Mouse (Mus musculus) liver, postnatal 0 days (tissue): Measurements from ENCODE around the gene Hcls1. TPM values are rescaled to one million over a fixed set of nuclear protein-coding genes. Genes with fewer than 3 reads are reported as not detected.

ENCODE experiments used
- ATAC-seq: fragments of 200-750 bp; cut with Nextera tagmentation; 2 replicates; pipeline ENCODE4 v1.8.0; 2017; ENCODE audit warnings: mild to moderate bottlenecking, moderate library complexity
- DNase-seq: peaks from one replicate; pipeline ENCODE4 v3.0.0-alpha.2; 2016
- H3K27ac ChIP-seq: fragments of 300-500 bp; sonication (generic); 2 replicates; pipeline ENCODE4 v1.5.1; 2014; ENCODE audit warnings: antibody characterized with exemption, moderate library complexity, mild to moderate bottlenecking, low read depth
- H3K27me3 ChIP-seq: fragments of 300-500 bp; sonication (generic); 2 replicates; pipeline ENCODE4 v1.6.1; 2014; ENCODE audit warnings: low read length, control low read depth, mixed read lengths; ENCODE audit not compliant: insufficient read depth
- H3K36me3 ChIP-seq: fragments of 300-500 bp; sonication (generic); replicated peaks from 2 replicates; pipeline ENCODE4 v1.6.1; 2014; ENCODE audit warnings: mild to moderate bottlenecking, control low read depth, low read length, moderate library complexity, mixed read lengths; ENCODE audit not compliant: insufficient read depth
- H3K4me1 ChIP-seq: fragments of 300-500 bp; sonication (generic); 2 replicates; pipeline ENCODE4 v1.6.1; 2014; ENCODE audit warnings: antibody characterized with exemption, mild to moderate bottlenecking, control low read depth; ENCODE audit not compliant: insufficient read depth
- H3K4me2 ChIP-seq: fragments of 300-500 bp; sonication (generic); 2 replicates; pipeline ENCODE4 v1.6.1; 2014; ENCODE audit warnings: low read depth, mild to moderate bottlenecking, low read length, moderate library complexity, mixed read lengths
- H3K4me3 ChIP-seq: fragments of 300-500 bp; sonication (generic); 2 replicates; pipeline ENCODE4 v1.5.1; 2014; ENCODE audit warnings: low read depth, low read length
- H3K9ac ChIP-seq: fragments of 300-500 bp; sonication (generic); replicated peaks from 2 replicates; pipeline ENCODE4 v1.6.1; 2014; ENCODE audit warnings: mild to moderate bottlenecking, moderate library complexity
- H3K9me3 ChIP-seq: fragments of 300-500 bp; sonication (generic); 2 replicates; pipeline ENCODE4 v1.6.1; 2016; ENCODE audit warnings: mild to moderate bottlenecking, control low read depth, low read length, mixed read lengths
- CTCF ChIP-seq: sonication (generic); IDR thresholded peaks from 2 replicates; pipeline ENCODE4 v1.5.1; 2016; ENCODE audit warnings: antibody characterized with exemption, low read depth
- EP300 ChIP-seq: IDR thresholded peaks from 2 replicates; pipeline ENCODE4 v1.6.1; 2016; ENCODE audit warnings: antibody characterized with exemption, low read depth, mild to moderate bottlenecking
- WGBS: fragments of 180-500 bp; shearing (Covaris S2); extraction: QIAGEN DNeasy Blood & Tissue Kit; methylation state at CpG from one replicate; pipeline ENCODE4 v1.1.7; 2014; ENCODE audit not compliant: insufficient replicate concordance; 5-methylcytosine and 5-hydroxymethylcytosine counted together
- polyA plus RNA-seq: library from polyadenylated mRNA; unstranded; fragments of >200 nt; fragmentation: Nextera tagmentation; extraction: Ambion mirVana; gene quantifications from 2 replicates; pipeline ENCODE4 v1.2.1, GENCODE M21; 2015

The Hcls1 gene
- polyA plus RNA-seq, 1 experiment from 2014 or later = 17.7 TPM

- 83% methylated on average over 6 of the region's 6 CpGs for WGBS
- Histone ChIP-seq H3K27me3 (no peaks in the 10 kb centered on the region), H3K36me3 (peaks cover 51% of the 10 kb centered on the region), H3K4me2 (no peak overlapping the region), H3K27ac (no peak overlapping the region), H3K9ac (no peak overlapping the region), H3K4me3 (no peak overlapping the region), H3K4me1 (0 out of 2 replicates have a peak, but pooled peaks cover 4% of the 10 kb centered on the region), H3K9me3 (no peaks in the 10 kb centered on the region)
- ATAC-seq = no peak
- TF ChIP-seq EP300 (no peak), CTCF (no peak)
- DNase-seq = no peak
These were observed 38.1 kb upstream of the Hcls1 start for GRCm38 (mm10) chr16:36896712-36897111.

DNA sequence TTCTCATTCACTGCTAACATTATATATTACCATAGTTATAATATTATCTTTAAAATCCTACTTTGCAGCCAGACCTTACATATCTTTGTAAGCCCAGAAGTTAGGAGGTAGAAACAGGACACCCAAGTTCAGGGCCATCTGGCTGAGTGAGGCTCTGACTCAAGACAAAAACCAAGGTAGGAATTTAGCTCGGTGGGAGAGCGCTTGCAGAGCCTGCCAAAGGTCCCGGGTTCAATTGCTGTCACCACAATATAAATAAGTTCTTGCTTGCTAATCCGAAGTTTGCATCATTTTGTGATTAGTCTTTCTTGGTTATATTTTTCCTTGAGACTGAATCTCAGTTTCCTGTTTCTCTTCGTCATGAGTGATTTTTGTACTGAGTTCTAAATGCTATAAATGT, 31.6 kb upstream of the Hcls1 start:
- H3K4me3 ChIP-seq = no peak overlapping the region
- TF ChIP-seq CTCF = no peak
- no peak for TF ChIP-seq EP300
- WGBS = 83% methylated on average over 5 of the region's 5 CpGs
- H3K4me1 ChIP-seq = no peaks in the 10 kb centered on the region
- H3K4me2 ChIP-seq = no peak overlapping the region
- no peaks in the 10 kb centered on the region for H3K9me3 ChIP-seq
- ATAC-seq = no peak
- H3K9ac ChIP-seq = no peak overlapping the region
- peaks cover 33% of the 10 kb centered on the region for H3K36me3 ChIP-seq
- no peak overlapping the region for H3K27ac ChIP-seq
- no peak for DNase-seq
- no peaks in the 10 kb centered on the region for H3K27me3 ChIP-seq

DNA sequence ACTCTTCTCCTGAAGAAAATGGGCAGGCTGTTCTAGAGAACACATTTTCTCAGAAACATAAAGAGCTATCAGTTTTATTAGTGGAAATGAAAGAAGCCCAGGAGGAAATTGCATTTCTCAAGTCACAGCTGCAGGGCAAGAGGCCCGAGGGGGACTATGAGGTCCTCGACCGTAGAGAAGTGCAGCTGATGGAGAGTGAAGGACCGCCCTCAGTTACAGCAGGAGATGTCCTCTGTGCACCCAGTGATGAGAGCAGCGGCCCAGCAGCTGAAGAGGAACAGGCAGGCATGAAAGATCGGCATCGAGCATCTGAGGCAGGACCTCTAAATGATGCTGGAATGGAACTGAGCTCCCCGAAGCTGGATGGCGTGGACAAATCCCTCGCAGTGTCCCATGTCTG, 22.9 kb upstream of the Hcls1 start:
- no peak for DNase-seq
- no peaks in the 10 kb centered on the region for H3K9me3 ChIP-seq
- no peak overlapping the region for H3K4me2 ChIP-seq
- no peak for TF ChIP-seq EP300
- no peak for TF ChIP-seq CTCF
- ATAC-seq = no peak
- H3K36me3 ChIP-seq = peaks cover 48% of the 10 kb centered on the region
- no peaks in the 10 kb centered on the region for H3K4me1 ChIP-seq
- no peaks in the 10 kb centered on the region for H3K27me3 ChIP-seq
- no peak overlapping the region for H3K9ac ChIP-seq
- no peak overlapping the region for H3K4me3 ChIP-seq
- H3K27ac ChIP-seq = no peak overlapping the region
- 87% methylated on average over 10 of the region's 10 CpGs for WGBS

DNA sequence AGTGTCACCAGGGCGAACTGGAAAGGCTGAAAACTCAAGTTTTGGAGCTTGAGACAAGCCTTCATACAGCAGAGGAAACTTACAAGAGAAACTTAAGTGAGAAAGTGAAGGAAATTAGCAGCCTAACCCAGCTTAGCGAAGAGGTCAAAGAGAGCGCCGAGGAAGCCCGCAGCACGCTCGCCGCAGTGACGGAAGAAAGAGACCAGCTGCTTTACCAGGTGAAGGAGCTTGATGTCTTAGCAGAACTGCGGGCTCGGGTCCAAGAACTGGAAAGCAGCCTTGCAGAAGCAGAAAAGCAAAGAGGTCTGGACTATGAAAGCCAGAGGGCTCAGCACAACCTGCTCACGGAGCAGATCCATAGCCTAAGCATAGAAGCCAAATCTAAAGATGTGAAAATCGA, 22.5 kb upstream of the Hcls1 start:
- H3K4me2 ChIP-seq = no peak overlapping the region
- H3K36me3 ChIP-seq = peaks cover 49% of the 10 kb centered on the region
- no peaks in the 10 kb centered on the region for H3K27me3 ChIP-seq
- H3K27ac ChIP-seq = no peak overlapping the region
- H3K9ac ChIP-seq = no peak overlapping the region
- H3K9me3 ChIP-seq = no peaks in the 10 kb centered on the region
- 89% methylated on average over 13 of the region's 13 CpGs for WGBS
- no peak for DNase-seq
- H3K4me3 ChIP-seq = no peak overlapping the region
- no peak for TF ChIP-seq CTCF
- TF ChIP-seq EP300 = no peak
- H3K4me1 ChIP-seq = no peaks in the 10 kb centered on the region
- ATAC-seq = no peak

GRCm38 (mm10) chr16:36914195-36914594, 20.6 kb upstream of the Hcls1 start:
- WGBS = 76% methylated on average over 5 of the region's 5 CpGs
- H3K36me3 ChIP-seq = peaks cover 50% of the 10 kb centered on the region
- H3K27ac ChIP-seq = no peak overlapping the region
- DNase-seq (no peak), ATAC-seq (no peak)
- no peaks in the 10 kb centered on the region for H3K4me1 ChIP-seq
- TF ChIP-seq CTCF (no peak), EP300 (no peak)
- H3K9ac ChIP-seq = no peak overlapping the region
- no peak overlapping the region for H3K4me2 ChIP-seq
- H3K27me3 ChIP-seq = no peaks in the 10 kb centered on the region
- H3K9me3 ChIP-seq = no peaks in the 10 kb centered on the region
- no peak overlapping the region for H3K4me3 ChIP-seq

DNA sequence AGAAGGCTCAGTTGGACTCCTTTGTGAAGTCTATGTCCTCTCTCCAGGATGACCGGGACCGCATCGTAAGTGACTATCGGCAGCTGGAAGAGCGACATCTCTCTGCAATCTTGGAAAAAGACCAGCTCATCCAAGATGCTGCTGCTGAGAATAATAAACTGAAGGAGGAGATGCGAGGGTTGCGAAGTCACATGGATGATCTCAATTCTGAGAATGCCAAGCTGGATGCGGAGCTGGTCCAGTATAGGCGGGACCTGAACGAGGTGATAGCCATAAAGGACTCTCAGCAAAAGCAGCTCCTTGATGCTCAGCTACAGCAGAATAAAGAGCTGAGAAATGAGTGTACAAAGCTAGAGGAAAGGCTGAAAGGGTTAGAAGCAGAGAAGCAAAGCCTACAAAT, 16.3 kb upstream of the Hcls1 start:
- Histone ChIP-seq H3K4me2 (no peak overlapping the region), H3K9ac (no peak overlapping the region), H3K27ac (no peak overlapping the region), H3K4me1 (no peaks in the 10 kb centered on the region), H3K4me3 (no peak overlapping the region), H3K9me3 (no peaks in the 10 kb centered on the region), H3K36me3 (peaks cover 41% of the 10 kb centered on the region), H3K27me3 (no peaks in the 10 kb centered on the region)
- ATAC-seq (no peak), DNase-seq (no peak)
- WGBS = 92% methylated on average over 10 of the region's 10 CpGs
- TF ChIP-seq EP300 = no peak
- no peak for TF ChIP-seq CTCF

GRCm38 (mm10) chr16:36920410-36920809, 14.4 kb upstream of the Hcls1 start:
- WGBS = 61% methylated on average over 3 of the region's 3 CpGs
- H3K4me3 ChIP-seq = no peak overlapping the region
- no peak for ATAC-seq
- H3K4me1 ChIP-seq = no peaks in the 10 kb centered on the region
- TF ChIP-seq EP300 (no peak), CTCF (no peak)
- H3K9ac ChIP-seq = no peak overlapping the region
- no peak for DNase-seq
- no peak overlapping the region for H3K4me2 ChIP-seq
- H3K9me3 ChIP-seq = no peaks in the 10 kb centered on the region
- peaks cover 48% of the 10 kb centered on the region for H3K36me3 ChIP-seq
- H3K27me3 ChIP-seq = no peaks in the 10 kb centered on the region
- no peak overlapping the region for H3K27ac ChIP-seq
